Mouse (Mus musculus) brain, embryonic 14.5 days (tissue): ENCODE data around the gene Gm4922. TPM values are rescaled to one million over a fixed set of nuclear protein-coding genes. Genes with fewer than 3 reads are reported as not detected.

Experiments used
- DNase-seq: peaks from one replicate; pipeline ENCODE4 v3.0.0-alpha.2; 2011; ENCODE audit warnings: low read depth
- CTCF ChIP-seq: fragments of 200-500 bp; IDR thresholded peaks from 2 replicates; pipeline ENCODE4 v1.5.1; 2012; ENCODE audit warnings: inconsistent platforms, mild to moderate bottlenecking, moderate library complexity, borderline replicate concordance; ENCODE audit not compliant: insufficient read depth, insufficient read length; ENCODE audit errors: extremely low read depth
- POLR2A ChIP-seq: fragments of 200-500 bp; IDR thresholded peaks from 2 replicates; pipeline ENCODE4 v1.6.1; 2012; ENCODE audit warnings: mild to moderate bottlenecking, inconsistent platforms, borderline replicate concordance; ENCODE audit not compliant: poor library complexity, insufficient read depth, insufficient read length, severe bottlenecking; ENCODE audit errors: extremely low read depth
- polyA plus RNA-seq: library from polyadenylated mRNA; depleted of rRNA; stranded (reverse); fragments of >200 nt; gene quantifications from 2 replicates; pipeline ENCODE4 v1.2.3, GENCODE M21; 2012; rRNA removed

The Gm4922 gene
- polyA plus RNA-seq, 1 experiment, result not detected

- DNase-seq, result peak; percentile 22
- no peak for TF ChIP-seq POLR2A
- TF ChIP-seq CTCF, result no peak
Measured at GRCm38 (mm10) chr10:18777546-18777945, 9.0 kb downstream of the Gm4922 start.

DNA sequence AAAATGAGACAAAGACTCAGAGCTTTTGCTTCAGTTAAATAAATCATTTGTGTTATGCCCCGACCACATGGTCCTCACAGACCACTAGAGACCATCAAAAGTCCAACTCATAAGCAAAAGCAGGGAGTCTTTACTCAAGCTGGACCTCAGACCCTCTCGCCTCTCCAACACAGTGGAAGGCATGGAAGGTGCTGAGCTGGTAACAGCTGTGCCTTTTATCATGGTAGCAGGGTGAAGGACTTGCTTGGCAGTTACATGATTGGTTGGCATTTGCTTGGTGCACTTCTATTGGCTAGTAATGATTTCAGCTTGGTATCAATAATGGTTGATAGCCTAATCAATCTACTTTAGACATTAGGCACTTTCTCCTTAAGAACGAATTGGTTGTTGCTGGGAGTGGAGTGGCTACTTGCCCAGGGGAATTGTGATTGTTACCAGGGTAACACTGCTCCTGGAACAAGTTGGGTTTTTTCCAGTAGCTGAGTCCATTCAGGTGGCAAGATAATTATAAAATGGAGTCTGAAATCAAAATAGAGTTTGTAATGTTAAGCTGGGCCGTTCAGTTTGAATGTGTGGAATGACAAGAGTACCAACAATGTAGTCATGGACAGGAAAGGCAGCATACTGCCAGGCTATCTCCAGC is 13.9 kb downstream of the Gm4922 start:
- TF ChIP-seq CTCF (no peak), POLR2A (no peak)
- peak; percentile 75 for DNase-seq

DNA sequence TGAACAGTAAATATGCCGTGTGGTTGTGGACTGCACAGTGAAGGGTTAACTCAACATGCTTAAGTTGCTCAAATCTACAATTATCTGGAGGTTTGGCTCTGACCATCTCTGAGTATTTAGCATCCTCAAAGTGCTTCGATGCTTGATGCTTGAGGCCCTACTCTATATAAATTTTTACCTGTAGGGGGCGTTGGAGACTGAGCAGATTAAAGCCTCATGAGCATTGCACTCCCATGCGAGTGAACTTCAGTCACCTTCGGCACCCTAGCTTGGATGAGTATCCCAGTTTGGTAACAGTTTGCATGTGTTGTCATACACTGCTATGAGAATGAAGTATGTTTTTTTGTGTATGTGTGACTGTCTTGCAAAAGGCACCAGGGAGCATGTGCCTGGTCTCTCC is 16.7 kb downstream of the Gm4922 start:
- no peak for TF ChIP-seq POLR2A
- no peak for TF ChIP-seq CTCF
- no peak for DNase-seq

DNA sequence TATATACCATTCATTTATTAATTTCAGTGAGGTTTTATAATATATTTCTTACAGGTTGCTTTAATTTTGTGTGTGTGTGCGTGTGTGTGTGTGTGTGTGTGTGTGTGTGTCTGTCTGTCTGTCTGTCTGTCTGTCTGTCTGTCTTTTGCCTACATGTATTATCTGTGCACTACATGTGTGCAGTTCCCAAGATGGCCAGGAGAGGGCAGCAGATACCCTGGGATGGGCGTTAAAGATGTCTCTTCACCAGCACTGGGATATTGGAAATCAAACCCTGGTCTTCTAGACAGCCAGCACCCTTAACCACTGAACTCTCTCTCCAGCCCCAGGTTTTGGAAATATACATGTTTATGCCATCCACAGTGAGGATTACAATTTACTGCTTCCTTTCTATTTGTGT is 26.4 kb downstream of the Gm4922 start:
- peak; percentile 40 for DNase-seq
- no peak for TF ChIP-seq POLR2A
- TF ChIP-seq CTCF, result peak; percentile 73

- no peak for DNase-seq
Measured at GRCm38 (mm10) chr10:18750057-18750456, 36.5 kb downstream of the Gm4922 start.

DNA sequence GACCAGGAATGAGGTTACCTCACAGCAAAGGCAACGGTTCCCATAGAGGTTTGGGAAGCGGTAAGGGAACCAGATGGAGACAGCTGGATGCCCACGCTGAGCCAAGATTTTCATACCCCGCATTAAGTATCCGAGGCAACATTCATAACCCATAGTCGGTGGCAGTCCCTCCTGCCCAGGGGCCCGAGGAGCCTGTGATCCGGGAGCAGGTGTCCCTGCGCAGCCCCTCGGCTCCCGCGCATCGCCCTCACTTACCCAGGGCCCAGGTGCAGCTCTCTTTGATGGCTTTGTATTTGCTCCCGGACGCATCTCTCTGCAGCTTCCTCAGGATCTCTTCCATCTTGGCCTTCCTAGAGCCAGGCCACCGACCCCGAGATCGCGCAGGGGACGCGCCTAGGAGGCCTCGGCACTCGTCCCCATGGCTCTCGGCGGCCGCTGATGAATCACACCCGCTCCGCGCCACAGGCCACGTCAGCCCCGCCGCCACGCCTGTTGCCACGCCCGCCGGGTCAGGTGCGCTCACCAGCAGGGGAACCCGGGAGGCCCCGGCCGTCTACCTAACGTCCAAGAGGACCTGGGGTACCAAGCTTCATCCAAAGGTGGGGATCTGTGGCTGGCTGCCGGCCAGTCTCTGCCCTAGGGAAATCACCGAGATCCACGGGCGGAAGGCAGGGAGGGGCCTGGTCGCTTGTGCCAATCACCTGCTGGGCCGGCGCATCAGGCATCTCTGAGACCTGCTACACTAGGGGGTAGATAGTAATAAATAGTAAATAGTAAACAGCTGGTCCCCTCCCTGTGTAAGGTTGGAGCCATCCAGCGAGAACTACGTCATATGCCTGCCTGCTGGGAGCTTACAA is 43.1 kb downstream of the Gm4922 start, which contains the start of gene Arfgef3:
Gene Arfgef3 (minus strand): TSS at position 664 of the 857 bp plus-strand sequence.
- TF ChIP-seq POLR2A, result no peak
- TF ChIP-seq CTCF, result 0 out of 2 replicates have a peak, but pooled peaks have one; percentile 0
- peak; percentile 72 for DNase-seq

More at GRCm38 (mm10) chr10:18750057-18750456, 36.5 kb downstream of the Gm4922 start:
- no peak for TF ChIP-seq POLR2A
- TF ChIP-seq CTCF, result no peak

GRCm38 (mm10) chr10:18742086-18742485 is 44.5 kb downstream of the Gm4922 start:
- peak; percentile 70 for DNase-seq
- TF ChIP-seq CTCF, result no peak
- no peak for TF ChIP-seq POLR2A

GRCm38 (mm10) chr10:18741024-18741423 is 45.6 kb downstream of the Gm4922 start:
- peak; percentile 14 for DNase-seq
- TF ChIP-seq CTCF, result no peak
- no peak for TF ChIP-seq POLR2A

Other genes starting within 250 kb of the Gm4922 start
- 3.0 and 4.4 TPM in 2 replicates for gene Hebp2, start 240.7 kb downstream of the Gm4922 start, polyA plus RNA-seq
- gene Arfgef3, start 42.8 kb downstream of the Gm4922 start, polyA plus RNA-seq, result 4.4 and 7.4 TPM in 2 replicates
- 12.8 and 16.5 TPM in 2 replicates for gene Perp, start 58.2 kb upstream of the Gm4922 start, polyA plus RNA-seq
- 2.0 and 2.8 TPM in 2 replicates for gene Tnfaip3, start 228.9 kb upstream of the Gm4922 start, polyA plus RNA-seq